Mouse (Mus musculus): Measurements from ENCODE around the gene Gls. TPM values are rescaled to one million over a fixed set of nuclear protein-coding genes. Genes with fewer than 3 reads are reported as not detected.
A peak's percentile ranks its signal among the peaks of the same experiment; 100 is the strongest.

The Gls gene
- polyA plus RNA-seq, 1 experiment from 2014 or later = 14.2 TPM

DNA sequence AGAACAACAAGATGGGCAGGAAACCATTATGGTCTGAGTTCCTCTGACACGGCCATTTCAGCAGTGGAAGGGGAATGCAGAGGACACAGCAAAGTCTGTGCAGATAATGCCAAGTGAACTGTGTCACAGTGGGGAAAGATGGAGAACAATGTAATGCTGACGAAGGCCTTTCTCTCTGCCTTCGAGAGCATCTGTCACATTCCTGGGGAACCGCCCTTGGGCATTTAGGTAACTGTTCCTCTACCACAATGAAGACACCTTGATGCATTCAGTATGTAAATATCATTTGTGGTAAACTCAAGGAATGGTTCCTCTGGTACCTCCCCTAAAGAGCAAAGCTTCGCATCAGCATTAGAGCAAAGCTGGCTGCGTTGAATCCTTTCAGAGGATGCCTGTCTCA, 105.7 kb downstream of the Gls start:
- H3K36me3 ChIP-seq = peaks cover 24% of the 10 kb centered on the region
- no peak for DNase-seq (ENCODE audit: low spot score)
- 92% methylated on average over 6 of the region's 6 CpGs for WGBS

DNA sequence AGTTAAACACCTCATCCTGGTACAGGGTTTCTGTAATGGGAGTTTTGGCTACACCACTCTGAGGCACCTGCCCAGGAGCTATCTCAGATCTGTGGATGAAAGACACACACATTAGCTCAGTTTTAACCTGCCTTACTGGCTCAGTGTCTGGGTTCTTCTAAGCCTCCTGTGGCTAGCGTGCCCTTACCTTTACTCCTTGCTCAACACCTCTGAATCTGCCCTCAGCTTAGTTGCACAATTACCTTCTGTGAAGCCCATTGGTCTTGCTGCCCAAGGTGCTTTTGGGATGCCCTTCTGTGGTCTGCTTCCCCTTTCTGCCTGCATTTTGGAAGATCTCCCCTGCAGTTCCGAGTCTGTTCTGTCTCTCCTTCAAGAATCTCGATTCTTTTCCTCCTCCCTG, 108.2 kb downstream of the Gls start:
- Histone ChIP-seq H3K36me3 (peaks cover 24% of the 10 kb centered on the region), H3K27ac (no peak overlapping the region), H3K4me1 (replicated peaks) (peaks cover 6% of the 10 kb centered on the region; the same call in 1 of the 2 replicates), H3K9me3 (no peaks in the 10 kb centered on the region), H3K27me3 (ENCODE audit: insufficient read depth, poor library complexity, severe bottlenecking) (peaks cover 12% of the 10 kb centered on the region; the same call in 1 of the 2 replicates), H3K4me3 (no peak overlapping the region)
- DNase-seq (ENCODE audit: low spot score) = no peak
- 72% methylated on average over 3 of the region's 3 CpGs for WGBS

More for the DNA sequence above, 105.7 kb downstream of the Gls start:
- Histone ChIP-seq H3K4me1 (replicated peaks) (no peaks in the 10 kb centered on the region), H3K9me3 (no peaks in the 10 kb centered on the region), H3K27me3 (ENCODE audit: insufficient read depth, poor library complexity, severe bottlenecking) (no peaks in the 10 kb centered on the region), H3K4me3 (no peak overlapping the region), H3K27ac (no peak overlapping the region)

DNA sequence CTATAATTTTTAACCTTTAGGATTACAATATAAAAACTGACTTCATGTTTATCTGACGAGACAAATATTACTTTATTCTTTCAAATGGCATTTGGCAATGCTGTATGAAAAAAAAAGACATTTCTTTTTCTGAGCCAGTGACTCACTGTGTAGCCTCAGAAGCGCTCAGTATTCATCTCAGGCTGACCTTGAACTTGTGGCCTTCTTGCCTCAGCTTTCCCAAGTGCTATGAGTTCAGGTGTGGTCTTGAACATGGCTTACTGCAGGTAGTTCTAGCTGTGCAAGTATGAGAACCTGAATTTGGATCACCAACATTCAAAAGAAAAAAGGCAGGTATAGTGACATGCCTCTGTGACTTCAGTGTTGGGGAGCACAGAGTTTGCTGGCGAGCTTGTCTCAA, 112.0 kb downstream of the Gls start:
- Histone ChIP-seq H3K9me3 (no peaks in the 10 kb centered on the region), H3K27ac (no peak overlapping the region), H3K36me3 (0 out of 2 replicates have a peak, but pooled peaks cover 8% of the 10 kb centered on the region), H3K4me1 (replicated peaks) (peaks cover 15% of the 10 kb centered on the region; the same call in 1 of the 2 replicates), H3K4me3 (no peak overlapping the region), H3K27me3 (ENCODE audit: insufficient read depth, poor library complexity, severe bottlenecking) (peaks cover 12% of the 10 kb centered on the region; the same call in 1 of the 2 replicates)
- 86% methylated on average over 3 of the region's 3 CpGs for WGBS
- no peak for DNase-seq (ENCODE audit: low spot score)

DNA sequence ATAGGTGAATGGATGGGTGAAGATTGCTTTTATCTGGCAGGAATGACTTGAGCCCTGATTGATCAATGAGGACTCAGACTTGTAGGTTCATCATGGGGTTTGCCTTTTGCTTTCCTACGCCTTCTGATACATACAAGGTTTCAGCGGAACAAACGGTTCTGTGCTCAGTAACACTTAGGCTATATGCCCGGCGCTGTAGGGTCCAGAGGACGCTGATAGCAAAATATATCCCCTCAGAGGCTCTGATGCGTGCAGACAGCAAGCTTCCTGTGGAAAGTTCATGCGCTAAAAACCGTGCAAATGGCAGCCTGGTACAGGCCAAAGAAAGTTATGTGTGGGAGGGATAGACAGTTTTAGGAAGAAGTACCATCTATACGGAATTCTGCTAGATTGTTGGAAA, 112.8 kb downstream of the Gls start:
- Histone ChIP-seq H3K27me3 (ENCODE audit: insufficient read depth, poor library complexity, severe bottlenecking) (peaks cover 12% of the 10 kb centered on the region; the same call in 1 of the 2 replicates), H3K4me3 (peak overlapping the region; percentile 75), H3K9me3 (no peaks in the 10 kb centered on the region), H3K36me3 (no peaks in the 10 kb centered on the region), H3K4me1 (replicated peaks) (peaks cover 15% of the 10 kb centered on the region; the same call in 1 of the 2 replicates), H3K27ac (no peak overlapping the region)
- 39% methylated on average over 10 of the region's 10 CpGs for WGBS
- no peak for DNase-seq (ENCODE audit: low spot score)

DNA sequence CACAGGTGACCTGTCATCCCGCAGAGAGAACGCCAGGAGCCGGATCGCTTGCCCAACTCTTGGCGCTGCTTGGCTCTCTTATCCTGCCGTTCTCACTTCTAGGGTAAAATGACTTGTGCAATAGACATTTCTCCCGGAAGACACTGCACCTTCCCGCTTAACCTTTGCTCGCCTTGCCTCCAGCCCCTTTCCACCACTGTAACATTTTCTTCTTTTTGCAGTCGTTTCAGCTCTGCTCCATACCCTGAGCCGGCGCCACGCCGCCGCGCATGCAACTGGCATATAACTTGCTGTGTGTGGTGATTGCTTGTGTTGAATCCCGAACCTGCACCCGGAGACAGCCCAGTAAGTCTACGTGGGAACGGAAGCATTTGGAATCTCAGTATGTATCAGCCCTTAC, 113.3 kb downstream of the Gls start:
- H3K4me1 ChIP-seq (replicated peaks) = peaks cover 15% of the 10 kb centered on the region; the same call in 1 of the 2 replicates
- WGBS = 2% methylated on average over 20 of the region's 20 CpGs
- H3K27me3 ChIP-seq (ENCODE audit: insufficient read depth, poor library complexity, severe bottlenecking) = peaks cover 12% of the 10 kb centered on the region; the same call in 1 of the 2 replicates
- peak overlapping the region; percentile 75 for H3K4me3 ChIP-seq
- H3K36me3 ChIP-seq = no peaks in the 10 kb centered on the region
- H3K9me3 ChIP-seq = no peaks in the 10 kb centered on the region
- peak overlapping the region; percentile 87 for H3K27ac ChIP-seq
- DNase-seq (ENCODE audit: low spot score) = no peak

DNA sequence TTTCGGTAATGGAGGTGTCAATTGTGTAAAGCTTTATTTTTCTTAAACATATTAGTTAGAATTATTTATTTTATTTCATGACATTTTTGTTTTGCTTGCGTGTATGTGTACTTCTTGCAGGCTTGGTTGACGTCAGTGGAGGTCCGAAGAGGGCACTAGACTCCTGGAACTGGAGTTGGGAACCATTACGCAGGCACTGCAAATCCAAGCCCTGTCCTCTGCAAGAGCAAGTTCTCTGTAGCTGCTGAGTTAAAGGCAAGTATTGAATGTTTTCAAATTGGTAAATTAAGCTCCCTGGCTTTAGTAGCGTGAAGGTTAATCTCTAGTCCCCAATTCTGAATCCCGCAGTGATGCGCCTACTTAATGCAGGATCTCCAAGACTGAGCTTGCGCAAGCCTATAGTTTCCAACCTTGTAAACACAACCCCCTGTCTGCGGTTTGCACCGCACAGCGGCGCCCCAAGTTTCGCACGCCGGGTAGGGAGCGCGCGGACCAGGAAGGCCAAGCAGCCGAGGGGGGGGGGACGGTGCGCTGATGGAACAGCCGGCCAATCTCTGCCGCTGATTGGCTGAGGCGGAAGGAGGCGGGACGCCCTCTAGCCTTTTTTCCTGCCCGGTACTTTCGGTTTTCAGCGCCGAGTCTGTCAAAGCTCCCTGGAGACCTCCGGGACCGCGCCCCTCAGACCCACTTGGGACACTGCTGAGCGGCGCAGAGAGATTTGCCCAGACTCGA, 114.0 kb downstream of the Gls start, which contains the start of gene Stat1:
TSS of gene Stat1 (plus strand) at position 581 of the 732 bp plus-strand sequence.
- WGBS = 5% methylated on average over 37 of the region's 37 CpGs
- Histone ChIP-seq H3K4me1 (replicated peaks) (peaks cover 15% of the 10 kb centered on the region; the same call in 1 of the 2 replicates), H3K9me3 (no peaks in the 10 kb centered on the region), H3K27ac (peak within 1 kb of the TSS; percentile 87), H3K36me3 (no peaks in the 10 kb centered on the region), H3K4me3 (peak within 1 kb of the TSS; percentile 75), H3K27me3 (ENCODE audit: insufficient read depth, poor library complexity, severe bottlenecking) (peaks cover 12% of the 10 kb centered on the region; the same call in 1 of the 2 replicates)
- DNase-seq (ENCODE audit: low spot score) = peak; percentile 96

DNA sequence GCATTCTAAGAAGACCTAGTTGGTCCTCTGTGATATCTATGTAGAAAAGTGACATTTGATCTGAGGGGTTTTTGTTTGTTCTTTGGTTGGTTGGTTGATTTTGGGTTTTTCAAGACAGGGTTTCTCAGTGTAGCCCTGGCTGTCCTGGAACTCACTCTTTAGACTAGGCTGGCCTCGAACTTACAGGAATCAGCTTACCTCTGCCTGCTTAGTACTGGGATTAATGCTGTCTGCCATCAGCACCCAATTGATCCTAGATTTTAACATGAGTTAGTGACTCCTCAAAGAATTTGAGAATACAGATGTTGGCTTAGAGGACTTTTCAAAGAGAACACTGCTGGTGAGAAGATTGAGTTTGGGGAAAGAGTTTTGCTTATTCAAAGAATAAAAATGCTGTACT, 115.3 kb downstream of the Gls start:
- Histone ChIP-seq H3K4me3 (no peak overlapping the region), H3K27ac (no peak overlapping the region), H3K9me3 (no peaks in the 10 kb centered on the region), H3K4me1 (replicated peaks) (peaks cover 21% of the 10 kb centered on the region), H3K27me3 (ENCODE audit: insufficient read depth, poor library complexity, severe bottlenecking) (peaks cover 12% of the 10 kb centered on the region; the same call in 1 of the 2 replicates), H3K36me3 (no peaks in the 10 kb centered on the region)
- no peak for DNase-seq (ENCODE audit: low spot score)
- 86% methylated on average over 1 of the region's 1 CpGs for WGBS

DNA sequence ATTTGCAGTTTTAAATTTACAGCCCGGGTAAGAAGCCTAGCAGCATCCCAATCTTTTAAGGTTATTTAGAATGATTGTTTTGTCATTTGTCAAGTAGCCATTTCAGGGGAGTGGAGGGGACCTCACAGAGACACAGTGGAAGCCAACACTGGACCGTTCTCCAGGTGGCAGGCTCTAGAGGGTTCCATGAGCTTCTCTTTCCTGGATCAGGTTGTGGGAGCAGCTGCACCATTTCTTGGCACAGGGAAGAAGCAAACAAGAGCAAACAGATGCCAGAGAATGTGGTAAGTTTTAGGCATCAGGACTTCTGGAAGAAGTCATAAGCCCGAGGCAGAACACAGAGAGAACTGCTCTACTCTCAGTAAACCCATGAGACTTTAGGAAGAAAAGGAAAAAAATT, 116.6 kb downstream of the Gls start:
- peaks cover 21% of the 10 kb centered on the region for H3K4me1 ChIP-seq (replicated peaks)
- no peaks in the 10 kb centered on the region for H3K36me3 ChIP-seq
- H3K9me3 ChIP-seq = no peaks in the 10 kb centered on the region
- no peak for DNase-seq (ENCODE audit: low spot score)
- no peak overlapping the region for H3K4me3 ChIP-seq
- H3K27ac ChIP-seq = no peak overlapping the region
- H3K27me3 ChIP-seq (ENCODE audit: insufficient read depth, poor library complexity, severe bottlenecking) = peaks cover 12% of the 10 kb centered on the region; the same call in 1 of the 2 replicates
- 78% methylated on average over 3 of the region's 3 CpGs for WGBS

DNA sequence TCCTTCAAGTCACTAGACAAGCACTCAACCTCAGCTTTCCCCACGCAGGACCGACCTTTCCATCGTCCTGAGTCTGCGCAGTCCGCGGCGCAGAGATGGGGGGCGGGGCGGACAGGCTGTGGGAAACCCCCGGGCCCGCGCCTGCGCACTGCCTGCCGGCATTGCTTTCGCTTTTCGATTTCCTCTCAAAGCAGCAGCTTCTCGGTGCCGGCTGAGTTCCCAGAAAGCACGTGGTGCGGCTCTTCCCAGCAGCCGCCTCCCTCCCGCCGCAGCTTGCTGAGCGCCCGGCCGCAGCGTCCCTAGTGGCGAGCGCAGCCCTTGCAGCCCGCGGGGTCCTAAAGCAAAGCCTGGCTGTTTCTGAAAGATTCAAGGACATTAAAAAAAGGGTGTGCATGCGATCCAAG, 119.4 kb downstream of the Gls start:
- peak; percentile 99 for DNase-seq (ENCODE audit: low spot score)
- peaks cover 8% of the 10 kb centered on the region for H3K4me1 ChIP-seq (replicated peaks)
- no peaks in the 10 kb centered on the region for H3K36me3 ChIP-seq
- H3K27ac ChIP-seq = peak overlapping the region; percentile 89
- peak overlapping the region; percentile 52 for H3K4me3 ChIP-seq
- WGBS = under 1% methylated on average over 32 of the region's 32 CpGs
- no peaks in the 10 kb centered on the region for H3K27me3 ChIP-seq (ENCODE audit: insufficient read depth, poor library complexity, severe bottlenecking)
- no peaks in the 10 kb centered on the region for H3K9me3 ChIP-seq

Other genes starting within 250 kb of the Gls start
- gene Stat4, start 246.1 kb downstream of the Gls start, polyA plus RNA-seq (2016; fragmentation: Nextera tagmentation; extraction: Ambion mirVana) = 1.3 and 1.4 TPM in 2 replicates
- gene Stat1, start 113.8 kb downstream of the Gls start, polyA plus RNA-seq (2016; fragmentation: Nextera tagmentation; extraction: Ambion mirVana) = 11.1 and 13.6 TPM in 2 replicates